Mouse (Mus musculus) central nervous system, embryonic 14 days (tissue): ENCODE data around the gene Gm20824. TPM values are rescaled to one million over a fixed set of nuclear protein-coding genes. Genes with fewer than 3 reads are reported as not detected.

Source experiments
- polyA plus RNA-seq: library from polyadenylated mRNA; depleted of rRNA; stranded (reverse); fragments of >200 nt; gene quantifications from 2 replicates; pipeline ENCODE4 v1.2.3, GENCODE M21; 2012; rRNA removed

Gene Gm20824
- polyA plus RNA-seq: not detected in 2 replicates

DNA sequence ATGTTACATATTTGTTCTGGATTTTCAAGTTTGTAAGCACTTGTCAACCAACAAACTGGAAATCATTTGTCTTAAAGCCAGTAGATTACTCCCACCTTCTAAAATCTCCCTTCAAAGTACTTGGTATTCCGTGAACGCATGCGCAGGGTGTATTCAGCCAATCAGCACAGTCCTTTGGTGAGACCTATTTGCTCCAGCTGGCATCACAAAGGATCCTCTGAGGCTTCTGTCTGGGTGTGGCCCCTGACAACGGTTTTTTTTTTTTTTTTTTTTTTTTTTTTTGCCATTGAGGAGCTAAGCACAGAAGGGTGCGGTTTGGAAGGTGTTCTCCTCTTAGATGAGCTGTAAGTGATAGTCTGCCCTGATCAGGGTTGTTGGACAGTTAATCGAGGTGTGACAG is at the start of gene Gm20824:
Gene Gm20824, plus strand, starts transcription at position 301 of the 400 bp plus-strand sequence.

Other genes with a start within 250 kb of the Gm20824 start
- gene Gm20825, start 186.4 kb upstream of the Gm20824 start, polyA plus RNA-seq: not detected in 2 replicates